Mouse (Mus musculus) hindlimb bud, embryonic 11.5 days (tissue): Measurements from ENCODE around the gene Kcnt2.

Source experiments
- DNase-seq: peaks from one replicate; pipeline ENCODE4 v3.0.0-alpha.2; 2012; ENCODE audit warnings: low read depth, low spot score; ENCODE audit errors: extremely low spot score

Gene Kcnt2

GRCm38 (mm10) chr1:140373532-140373931 is 127.6 kb downstream of the Kcnt2 start:
- DNase-seq = no peak

- no peak for DNase-seq
Measured at GRCm38 (mm10) chr1:140378791-140379190, 132.8 kb downstream of the Kcnt2 start.

- no peak for DNase-seq
Measured at GRCm38 (mm10) chr1:140379526-140379925, 133.6 kb downstream of the Kcnt2 start.

GRCm38 (mm10) chr1:140381093-140381492 is 135.1 kb downstream of the Kcnt2 start:
- DNase-seq = no peak

- DNase-seq = no peak
Measured at GRCm38 (mm10) chr1:140390301-140390700, 144.3 kb downstream of the Kcnt2 start.

GRCm38 (mm10) chr1:140397756-140398155 is 151.8 kb downstream of the Kcnt2 start:
- DNase-seq = no peak

GRCm38 (mm10) chr1:140406631-140407288 is 160.8 kb downstream of the Kcnt2 start:
- no peak for DNase-seq

- DNase-seq = no peak
Measured at GRCm38 (mm10) chr1:140415761-140416160, 169.8 kb downstream of the Kcnt2 start.

- DNase-seq = no peak
Measured at GRCm38 (mm10) chr1:140422954-140423353, 177.0 kb downstream of the Kcnt2 start.

- no peak for DNase-seq
Measured at GRCm38 (mm10) chr1:140429284-140429850, 183.4 kb downstream of the Kcnt2 start.

GRCm38 (mm10) chr1:140432039-140432438 is 186.1 kb downstream of the Kcnt2 start:
- DNase-seq = no peak

GRCm38 (mm10) chr1:140434791-140435190 is 188.8 kb downstream of the Kcnt2 start:
- no peak for DNase-seq

- no peak for DNase-seq
Measured at GRCm38 (mm10) chr1:140438176-140438575, 192.2 kb downstream of the Kcnt2 start.

- DNase-seq = no peak
Measured at GRCm38 (mm10) chr1:140443904-140444303, 197.9 kb downstream of the Kcnt2 start.

- no peak for DNase-seq
Measured at GRCm38 (mm10) chr1:140444394-140444793, 198.4 kb downstream of the Kcnt2 start.

- DNase-seq = no peak
Measured at GRCm38 (mm10) chr1:140451461-140451860, 205.5 kb downstream of the Kcnt2 start.

GRCm38 (mm10) chr1:140451924-140452323 is 206.0 kb downstream of the Kcnt2 start:
- no peak for DNase-seq

- no peak for DNase-seq
Measured at GRCm38 (mm10) chr1:140455903-140456302, 209.9 kb downstream of the Kcnt2 start.

GRCm38 (mm10) chr1:140456873-140457272 is 210.9 kb downstream of the Kcnt2 start:
- DNase-seq = no peak

- no peak for DNase-seq
Measured at GRCm38 (mm10) chr1:140468315-140468714, 222.4 kb downstream of the Kcnt2 start.

GRCm38 (mm10) chr1:140469586-140469985 is 223.6 kb downstream of the Kcnt2 start:
- DNase-seq = no peak

- DNase-seq = no peak
Measured at GRCm38 (mm10) chr1:140476921-140477320, 231.0 kb downstream of the Kcnt2 start.

- no peak for DNase-seq
Measured at GRCm38 (mm10) chr1:140484016-140484415, 238.1 kb downstream of the Kcnt2 start.
